Mouse (Mus musculus) gastrocnemius, postnatal 14 days (tissue): ENCODE results near the gene Trip12. TPM values are rescaled to one million over a fixed set of nuclear protein-coding genes. Genes with fewer than 3 reads are reported as not detected.

Experiments used
- DNase-seq: peaks from one replicate; pipeline ENCODE4 v3.0.0; 2021; ENCODE audit warnings: mixed read lengths
- intact Hi-C: fragments of 180-260 bp; cut with DNase I; formaldehyde crosslinking; loops from one replicate; pipeline ENCODE4 v1.15.1; 2025; ENCODE audit warnings: low total_unique reads
- long read RNA-seq, 2 experiments: library from polyadenylated mRNA; stranded (forward); transcript quantifications; one replicate each; pipeline ENCODE4 v2.0.0; 2021
- total RNA-seq, 2 experiments: library from RNA; stranded (reverse); gene quantifications; 2 replicates each; pipeline ENCODE4 v1.2.3; 2021

Trip12 gene
- total RNA-seq: 100 to 1,000 TPM; 171 to 173 TPM
- long read RNA-seq, experiment 1, full-length matches to known transcripts: 5 of 33 reads
- long read RNA-seq, experiment 1, partial matches to known transcripts: 14 of 33 reads
- long read RNA-seq, experiment 1, other reads (novel, unspliced or antisense): 14 of 33 reads
- long read RNA-seq, experiment 2, full-length matches to known transcripts: 4 of 69 reads
- long read RNA-seq, experiment 2, partial matches to known transcripts: 25 of 69 reads
- long read RNA-seq, experiment 2, other reads (novel, unspliced or antisense): 40 of 69 reads

GRCm38 (mm10) chr1:84840018-84840664 is at the start of gene Trip12:
TSS of gene Trip12 (minus strand) at chr1:84840516.
- no peak for DNase-seq
- intact Hi-C loops: no loop called here

GRCm38 (mm10) chr1:84890005-84890393 is 49.7 kb upstream of the Trip12 start:
- no peak for DNase-seq
- intact Hi-C loops: no loop called here

- intact Hi-C loops: no loop called here
- no peak for DNase-seq
Measured at GRCm38 (mm10) chr1:84889330-84890004, 49.2 kb upstream of the Trip12 start.

- intact Hi-C loops: no loop called here
- DNase-seq: no peak
Measured at GRCm38 (mm10) chr1:84885921-84886320, 45.6 kb upstream of the Trip12 start.

GRCm38 (mm10) chr1:84885174-84885573 is 44.9 kb upstream of the Trip12 start:
- intact Hi-C loops: no loop called here
- no peak for DNase-seq

- DNase-seq: no peak
- intact Hi-C loops: no loop called here
Measured at GRCm38 (mm10) chr1:84883889-84884288, 43.6 kb upstream of the Trip12 start.

GRCm38 (mm10) chr1:84882937-84883336 is 42.6 kb upstream of the Trip12 start:
- no peak for DNase-seq
- intact Hi-C loops: no loop called here

- intact Hi-C loops: no loop called here
- DNase-seq: no peak
Measured at GRCm38 (mm10) chr1:84882066-84882532, 41.8 kb upstream of the Trip12 start.

- intact Hi-C loops: no loop called here
- DNase-seq: no peak
Measured at GRCm38 (mm10) chr1:84881248-84882065, 41.1 kb upstream of the Trip12 start.

- DNase-seq: no peak
- intact Hi-C loops: no loop called here
Measured at GRCm38 (mm10) chr1:84879571-84880120, 39.3 kb upstream of the Trip12 start.

GRCm38 (mm10) chr1:84877590-84877989 is 37.3 kb upstream of the Trip12 start:
- no peak for DNase-seq
- intact Hi-C loops: no loop called here

GRCm38 (mm10) chr1:84872939-84873338 is 32.6 kb upstream of the Trip12 start:
- intact Hi-C loops: no loop called here
- DNase-seq: no peak

GRCm38 (mm10) chr1:84872105-84872504 is 31.8 kb upstream of the Trip12 start:
- DNase-seq: no peak
- intact Hi-C loops: no loop called here

- no peak for DNase-seq
- intact Hi-C loops: no loop called here
Measured at GRCm38 (mm10) chr1:84871131-84871530, 30.8 kb upstream of the Trip12 start.

- intact Hi-C loops: no loop called here
- DNase-seq: no peak
Measured at GRCm38 (mm10) chr1:84869498-84869897, 29.2 kb upstream of the Trip12 start.

- intact Hi-C loops: no loop called here
- DNase-seq: no peak
Measured at GRCm38 (mm10) chr1:84868841-84869240, 28.5 kb upstream of the Trip12 start.

GRCm38 (mm10) chr1:84868311-84868710 is 28.0 kb upstream of the Trip12 start:
- intact Hi-C loops: no loop called here
- DNase-seq: no peak

GRCm38 (mm10) chr1:84866706-84867230 is 26.5 kb upstream of the Trip12 start:
- DNase-seq: no peak
- intact Hi-C loops: no loop called here

- DNase-seq: no peak
- intact Hi-C loops: no loop called here
Measured at GRCm38 (mm10) chr1:84866231-84866630, 25.9 kb upstream of the Trip12 start.
